Mouse (Mus musculus) hindbrain, embryonic 13.5 days (tissue): Measurements from ENCODE around the gene Lhx9. TPM values are rescaled to one million over a fixed set of nuclear protein-coding genes. Genes with fewer than 3 reads are reported as not detected.
"Not testable (repeated sequence)": the region's sequence is repeated elsewhere in the genome, so short reads cannot be mapped to it uniquely, and the experiment has no call there.

ENCODE experiments used
- ATAC-seq: fragments of 200-750 bp; cut with Nextera tagmentation; 2 replicates; pipeline ENCODE4 v1.8.0; 2017; ENCODE audit warnings: moderate TSS enrichment; ENCODE audit not compliant: low FRiP score
- H3K27ac ChIP-seq: fragments of 300-500 bp; sonication (generic); 2 replicates; pipeline ENCODE4 v1.5.1; 2015; ENCODE audit warnings: inconsistent platforms, mild to moderate bottlenecking, moderate library complexity
- H3K27me3 ChIP-seq: fragments of 300-500 bp; sonication (generic); 2 replicates; pipeline ENCODE4 v1.6.1; 2015; ENCODE audit warnings: mild to moderate bottlenecking, inconsistent platforms
- H3K36me3 ChIP-seq: fragments of 300-500 bp; sonication (generic); 2 replicates; pipeline ENCODE4 v1.6.1; 2015; ENCODE audit warnings: mild to moderate bottlenecking, inconsistent platforms
- H3K4me1 ChIP-seq: fragments of 300-500 bp; sonication (generic); replicated peaks from 2 replicates; pipeline ENCODE4 v1.6.1; 2015; ENCODE audit warnings: inconsistent platforms
- H3K4me2 ChIP-seq: fragments of 300-500 bp; sonication (generic); 2 replicates; pipeline ENCODE4 v1.6.1; 2015; ENCODE audit warnings: inconsistent platforms, mild to moderate bottlenecking, moderate library complexity
- H3K4me3 ChIP-seq: fragments of 300-500 bp; sonication (generic); 2 replicates; pipeline ENCODE4 v1.5.1; 2015; ENCODE audit warnings: mild to moderate bottlenecking, inconsistent platforms
- H3K9ac ChIP-seq: fragments of 300-500 bp; sonication (generic); 2 replicates; pipeline ENCODE4 v1.6.1; 2015; ENCODE audit warnings: mild to moderate bottlenecking, inconsistent platforms
- H3K9me3 ChIP-seq: fragments of 300-500 bp; sonication (generic); 2 replicates; pipeline ENCODE4 v1.6.1; 2016; ENCODE audit warnings: inconsistent platforms
- WGBS: fragments of 180-500 bp; shearing (Covaris S2); methylation state at CpG from one replicate; pipeline ENCODE4 v1.1.7; 2015; 5-methylcytosine and 5-hydroxymethylcytosine counted together
- polyA plus RNA-seq: library from polyadenylated mRNA; unstranded; fragments of >200 nt; fragmentation: Nextera tagmentation; extraction: Ambion mirVana; gene quantifications from 2 replicates; pipeline ENCODE4 v1.2.1, GENCODE M21; 2015

The Lhx9 gene
- 20.5 and 26.4 TPM in 2 replicates for polyA plus RNA-seq

GRCm38 (mm10) chr1:138848511-138849109 is at the start of gene Lhx9:
TSS of gene Lhx9 (minus strand) at chr1:138848577.
- H3K27me3 ChIP-seq: peaks cover 78% of the 10 kb centered on the region

GRCm38 (mm10) chr1:138896088-138896487 is 47.7 kb upstream of the Lhx9 start:
- Histone ChIP-seq H3K9me3 (no peaks in the 10 kb centered on the region; the same call in 1 of the 2 replicates), H3K9ac (no peak overlapping the region), H3K4me1 (no peaks in the 10 kb centered on the region), H3K27me3 (no peaks in the 10 kb centered on the region), H3K4me2 (no peak overlapping the region), H3K4me3 (no peak overlapping the region), H3K27ac (no peak overlapping the region), H3K36me3 (no peaks in the 10 kb centered on the region)
- WGBS: 86% methylated on average over 3 of the region's 3 CpGs
- no peak for ATAC-seq

More at GRCm38 (mm10) chr1:138848511-138849109, at the start of gene Lhx9:
- H3K4me3 ChIP-seq: peak within 1 kb of the TSS; percentile 34
- peak; percentile 57 for ATAC-seq
- H3K36me3 ChIP-seq: peaks cover 10% of the 10 kb centered on the region
- H3K4me2 ChIP-seq: peak within 1 kb of the TSS; percentile 54
- peak within 1 kb of the TSS; percentile 62 for H3K27ac ChIP-seq
- WGBS: under 1% methylated on average over 33 of the region's 33 CpGs
- peak within 1 kb of the TSS; percentile 60 for H3K9ac ChIP-seq
- H3K9me3 ChIP-seq: no peaks in the 10 kb centered on the region
- H3K4me1 ChIP-seq: peaks cover 20% of the 10 kb centered on the region

- H3K9ac ChIP-seq: no peak overlapping the region
- H3K4me1 ChIP-seq: no peaks in the 10 kb centered on the region
Observed at GRCm38 (mm10) chr1:138877470-138878254, 29.3 kb upstream of the Lhx9 start.

GRCm38 (mm10) chr1:138876371-138877045 is 28.1 kb upstream of the Lhx9 start:
- no peak overlapping the region for H3K4me2 ChIP-seq
- no peak overlapping the region for H3K27ac ChIP-seq
- H3K4me3 ChIP-seq: no peak overlapping the region
- H3K4me1 ChIP-seq: no peaks in the 10 kb centered on the region
- no peaks in the 10 kb centered on the region for H3K27me3 ChIP-seq
- H3K36me3 ChIP-seq: no peaks in the 10 kb centered on the region
- H3K9ac ChIP-seq: no peak overlapping the region
- no peak for ATAC-seq
- H3K9me3 ChIP-seq: no peaks in the 10 kb centered on the region
- WGBS: 75% methylated on average over 16 of the region's 16 CpGs

More at GRCm38 (mm10) chr1:138877470-138878254, 29.3 kb upstream of the Lhx9 start:
- Histone ChIP-seq H3K27me3 (no peaks in the 10 kb centered on the region), H3K9me3 (no peaks in the 10 kb centered on the region), H3K36me3 (no peaks in the 10 kb centered on the region), H3K4me2 (no peak overlapping the region), H3K4me3 (no peak overlapping the region), H3K27ac (no peak overlapping the region)
- ATAC-seq: no peak
- 93% methylated on average over 14 of the region's 14 CpGs for WGBS

GRCm38 (mm10) chr1:138856101-138856950 is 7.9 kb upstream of the Lhx9 start, which contains the start of gene 2310009B15Rik:
TSS of gene 2310009B15Rik (minus strand) at chr1:138856852.
- H3K27me3 ChIP-seq, H3K4me1 ChIP-seq, H3K9me3 ChIP-seq, H3K36me3 ChIP-seq: not testable (repeated sequence)
- peak within 1 kb of the TSS; percentile 66 for H3K9ac ChIP-seq
- H3K27ac ChIP-seq: peak within 1 kb of the TSS; percentile 84
- peak within 1 kb of the TSS; percentile 45 for H3K4me3 ChIP-seq
- H3K4me2 ChIP-seq: peak within 1 kb of the TSS; percentile 37; the same call in 1 of the 2 replicates
- peak; percentile 100 for ATAC-seq
- under 1% methylated on average over 51 of the region's 79 CpGs for WGBS

- H3K27me3 ChIP-seq: peaks cover 56% of the 10 kb centered on the region
- H3K4me2 ChIP-seq: no peak overlapping the region
- H3K36me3 ChIP-seq: peaks cover 10% of the 10 kb centered on the region
- H3K9ac ChIP-seq: no peak overlapping the region
- ATAC-seq: no peak
- H3K4me3 ChIP-seq: no peak overlapping the region
- H3K4me1 ChIP-seq: peaks cover 22% of the 10 kb centered on the region
- H3K9me3 ChIP-seq: no peaks in the 10 kb centered on the region
- WGBS: 96% methylated on average over 1 of the region's 1 CpGs
- H3K27ac ChIP-seq: no peak overlapping the region
Observed at GRCm38 (mm10) chr1:138850823-138851222, 2.4 kb upstream of the Lhx9 start.

GRCm38 (mm10) chr1:138850161-138850539 is 1.8 kb upstream of the Lhx9 start:
- H3K36me3 ChIP-seq: peaks cover 10% of the 10 kb centered on the region
- peaks cover 18% of the 10 kb centered on the region for H3K4me1 ChIP-seq
- H3K4me2 ChIP-seq: no peak overlapping the region
- H3K9ac ChIP-seq: no peak overlapping the region
- no peak for ATAC-seq
- no peak overlapping the region for H3K27ac ChIP-seq
- no peaks in the 10 kb centered on the region for H3K9me3 ChIP-seq
- 39% methylated on average over 2 of the region's 4 CpGs for WGBS
- H3K4me3 ChIP-seq: no peak overlapping the region
- peaks cover 62% of the 10 kb centered on the region for H3K27me3 ChIP-seq

- peaks cover 18% of the 10 kb centered on the region for H3K4me1 ChIP-seq
- WGBS: 5% methylated on average over 8 of the region's 8 CpGs
- no peak overlapping the region for H3K9ac ChIP-seq
- no peaks in the 10 kb centered on the region for H3K9me3 ChIP-seq
- no peak for ATAC-seq
- peaks cover 10% of the 10 kb centered on the region for H3K36me3 ChIP-seq
- H3K4me2 ChIP-seq: no peak overlapping the region
- no peak overlapping the region for H3K4me3 ChIP-seq
- no peak overlapping the region for H3K27ac ChIP-seq
- peaks cover 67% of the 10 kb centered on the region for H3K27me3 ChIP-seq
Observed at GRCm38 (mm10) chr1:138849531-138850160, 1.3 kb upstream of the Lhx9 start.

GRCm38 (mm10) chr1:138848026-138848425 is 351 bp downstream of the Lhx9 start:
- Histone ChIP-seq H3K27me3 (peaks cover 83% of the 10 kb centered on the region), H3K9me3 (no peaks in the 10 kb centered on the region), H3K4me1 (peaks cover 24% of the 10 kb centered on the region), H3K27ac (peak overlapping the region; percentile 62), H3K4me2 (peak overlapping the region; percentile 54), H3K4me3 (peak overlapping the region; percentile 34), H3K36me3 (peaks cover 10% of the 10 kb centered on the region), H3K9ac (peak overlapping the region; percentile 60)
- ATAC-seq: peak; percentile 38
- WGBS: under 1% methylated on average over 16 of the region's 16 CpGs

- no peak for ATAC-seq
- no peak overlapping the region for H3K27ac ChIP-seq
- H3K9ac ChIP-seq: peak overlapping the region; percentile 59; the same call in 1 of the 2 replicates
- H3K9me3 ChIP-seq: no peaks in the 10 kb centered on the region
- peaks cover 91% of the 10 kb centered on the region for H3K27me3 ChIP-seq
- H3K36me3 ChIP-seq: peaks cover 10% of the 10 kb centered on the region
- under 1% methylated on average over 21 of the region's 21 CpGs for WGBS
- H3K4me2 ChIP-seq: peak overlapping the region; percentile 11; the same call in 1 of the 2 replicates
- peak overlapping the region; percentile 34 for H3K4me3 ChIP-seq
- H3K4me1 ChIP-seq: peaks cover 29% of the 10 kb centered on the region
Observed at GRCm38 (mm10) chr1:138847146-138847545, 1.2 kb downstream of the Lhx9 start.

- no peak for ATAC-seq
- Histone ChIP-seq H3K4me1 (peaks cover 33% of the 10 kb centered on the region), H3K9me3 (no peaks in the 10 kb centered on the region), H3K9ac (peak overlapping the region; percentile 43; the same call in 1 of the 2 replicates), H3K36me3 (peaks cover 8% of the 10 kb centered on the region), H3K27ac (peak overlapping the region; percentile 55; the same call in 1 of the 2 replicates), H3K27me3 (peaks cover 90% of the 10 kb centered on the region), H3K4me2 (peak overlapping the region; percentile 26; the same call in 1 of the 2 replicates), H3K4me3 (peak overlapping the region; percentile 34)
- WGBS: 2% methylated on average over 9 of the region's 9 CpGs
Observed at GRCm38 (mm10) chr1:138846581-138846980, 1.8 kb downstream of the Lhx9 start.
